Mouse (Mus musculus) testis, adult 2 months (tissue): ENCODE data around the gene Jazf1. TPM values are rescaled to one million over a fixed set of nuclear protein-coding genes. Genes with fewer than 3 reads are reported as not detected.

ENCODE experiments used
- H3K27ac ChIP-seq: fragments of 200-500 bp; 2 replicates; pipeline ENCODE4 v1.5.1; 2012; ENCODE audit warnings: low read depth, low read length; ENCODE audit not compliant: control insufficient read depth, insufficient read depth
- H3K27me3 ChIP-seq: fragments of 200-500 bp; 2 replicates; pipeline ENCODE4 v1.6.1; 2012; ENCODE audit warnings: mild to moderate bottlenecking, low read length, moderate library complexity; ENCODE audit not compliant: control insufficient read depth, insufficient read depth
- H3K36me3 ChIP-seq: fragments of 200-500 bp; 2 replicates; pipeline ENCODE4 v1.6.1; 2012; ENCODE audit warnings: mild to moderate bottlenecking, low read length; ENCODE audit not compliant: control insufficient read depth, insufficient read depth
- H3K4me1 ChIP-seq: fragments of 200-500 bp; 2 replicates; pipeline ENCODE4 v1.6.1; 2012; ENCODE audit warnings: low read length; ENCODE audit not compliant: control insufficient read depth, insufficient read depth
- H3K4me3 ChIP-seq: fragments of 200-500 bp; 2 replicates; pipeline ENCODE4 v1.5.1; 2012; ENCODE audit warnings: low read depth, mild to moderate bottlenecking, low read length, moderate library complexity, mixed read lengths; ENCODE audit not compliant: control insufficient read depth
- CTCF ChIP-seq: fragments of 200-500 bp; IDR thresholded peaks from 2 replicates; pipeline ENCODE4 v1.5.1; 2012; ENCODE audit warnings: low read depth, mild to moderate bottlenecking, inconsistent platforms, low read length, moderate library complexity; ENCODE audit not compliant: control insufficient read depth, insufficient read depth, insufficient replicate concordance
- POLR2A ChIP-seq: fragments of 200-500 bp; IDR thresholded peaks from 2 replicates; pipeline ENCODE4 v1.6.1; 2012; ENCODE audit warnings: low read depth, mild to moderate bottlenecking, inconsistent platforms, low read length, moderate library complexity; ENCODE audit not compliant: control insufficient read depth
- polyA plus RNA-seq: library from polyadenylated mRNA; depleted of rRNA; stranded (reverse); fragments of >200 nt; gene quantifications from 2 replicates; pipeline ENCODE4 v1.2.3, GENCODE M21; 2012

Gene Jazf1
- polyA plus RNA-seq, 1 experiment = 51.8 TPM

- TF ChIP-seq POLR2A = no peak
- no peak for TF ChIP-seq CTCF
- no peak overlapping the region for H3K4me3 ChIP-seq
- no peak overlapping the region for H3K27ac ChIP-seq
- no peaks in the 10 kb centered on the region for H3K36me3 ChIP-seq
- no peaks in the 10 kb centered on the region for H3K4me1 ChIP-seq
- H3K27me3 ChIP-seq = no peaks in the 10 kb centered on the region
These were observed 232.1 kb downstream of the Jazf1 start for GRCm38 (mm10) chr6:52836201-52836950.

GRCm38 (mm10) chr6:52827752-52828277 lies 240.6 kb downstream of the Jazf1 start:
- Histone ChIP-seq H3K27ac (no peak overlapping the region), H3K4me1 (no peaks in the 10 kb centered on the region), H3K36me3 (no peaks in the 10 kb centered on the region), H3K27me3 (no peaks in the 10 kb centered on the region), H3K4me3 (no peak overlapping the region)
- TF ChIP-seq CTCF (no peak), POLR2A (no peak)

GRCm38 (mm10) chr6:52825535-52825934 lies 242.9 kb downstream of the Jazf1 start:
- H3K36me3 ChIP-seq = no peaks in the 10 kb centered on the region
- H3K27ac ChIP-seq = no peak overlapping the region
- TF ChIP-seq POLR2A (no peak), CTCF (no peak)
- H3K4me1 ChIP-seq = no peaks in the 10 kb centered on the region
- no peak overlapping the region for H3K4me3 ChIP-seq
- H3K27me3 ChIP-seq = no peaks in the 10 kb centered on the region

GRCm38 (mm10) chr6:52824977-52825482 lies 243.4 kb downstream of the Jazf1 start:
- Histone ChIP-seq H3K4me1 (no peaks in the 10 kb centered on the region), H3K27me3 (no peaks in the 10 kb centered on the region), H3K4me3 (no peak overlapping the region), H3K27ac (no peak overlapping the region), H3K36me3 (no peaks in the 10 kb centered on the region)
- no peak for TF ChIP-seq CTCF
- no peak for TF ChIP-seq POLR2A

GRCm38 (mm10) chr6:52823064-52823463 lies 245.4 kb downstream of the Jazf1 start:
- TF ChIP-seq CTCF (no peak), POLR2A (no peak)
- no peak overlapping the region for H3K4me3 ChIP-seq
- no peaks in the 10 kb centered on the region for H3K4me1 ChIP-seq
- H3K36me3 ChIP-seq = no peaks in the 10 kb centered on the region
- H3K27ac ChIP-seq = no peak overlapping the region
- no peaks in the 10 kb centered on the region for H3K27me3 ChIP-seq

- Histone ChIP-seq H3K27me3 (no peaks in the 10 kb centered on the region), H3K36me3 (no peaks in the 10 kb centered on the region), H3K4me3 (no peak overlapping the region), H3K4me1 (no peaks in the 10 kb centered on the region), H3K27ac (no peak overlapping the region)
- no peak for TF ChIP-seq POLR2A
- no peak for TF ChIP-seq CTCF
These were observed 245.8 kb downstream of the Jazf1 start for GRCm38 (mm10) chr6:52822625-52823024.

GRCm38 (mm10) chr6:52819353-52819752 lies 249.1 kb downstream of the Jazf1 start:
- Histone ChIP-seq H3K4me1 (no peaks in the 10 kb centered on the region), H3K36me3 (no peaks in the 10 kb centered on the region), H3K4me3 (no peak overlapping the region), H3K27ac (no peak overlapping the region), H3K27me3 (no peaks in the 10 kb centered on the region)
- TF ChIP-seq POLR2A (no peak), CTCF (no peak)

GRCm38 (mm10) chr6:52818041-52818440 lies 250.4 kb downstream of the Jazf1 start:
- no peak overlapping the region for H3K4me3 ChIP-seq
- no peaks in the 10 kb centered on the region for H3K27me3 ChIP-seq
- H3K27ac ChIP-seq = no peak overlapping the region
- no peaks in the 10 kb centered on the region for H3K36me3 ChIP-seq
- no peak for TF ChIP-seq CTCF
- no peak for TF ChIP-seq POLR2A
- no peaks in the 10 kb centered on the region for H3K4me1 ChIP-seq
